Mouse (Mus musculus) liver, embryonic 16.5 days (tissue): Measurements from ENCODE around the gene Zbtb17. TPM values are rescaled to one million over a fixed set of nuclear protein-coding genes. Genes with fewer than 3 reads are reported as not detected.

ENCODE experiments used
- ATAC-seq: fragments of 200-750 bp; cut with Nextera tagmentation; 2 replicates; pipeline ENCODE4 v1.8.0; 2017; ENCODE audit warnings: low read depth, mild to moderate bottlenecking, moderate number of reproducible peaks, moderate library complexity
- H3K27ac ChIP-seq: fragments of 300-500 bp; sonication (generic); 2 replicates; pipeline ENCODE4 v1.5.1; 2014; ENCODE audit warnings: mild to moderate bottlenecking, low read length
- H3K27me3 ChIP-seq: fragments of 300-500 bp; sonication (generic); 2 replicates; pipeline ENCODE4 v1.6.1; 2014; ENCODE audit warnings: low read depth, low read length, mixed read lengths; ENCODE audit not compliant: control insufficient read depth, insufficient read depth
- H3K36me3 ChIP-seq: fragments of 300-500 bp; sonication (generic); 2 replicates; pipeline ENCODE4 v1.6.1; 2014; ENCODE audit warnings: mild to moderate bottlenecking; ENCODE audit not compliant: control insufficient read depth, insufficient read depth
- H3K4me1 ChIP-seq: fragments of 300-500 bp; sonication (generic); 2 replicates; pipeline ENCODE4 v1.6.1; 2014; ENCODE audit warnings: low read depth, low read length, mixed read lengths; ENCODE audit not compliant: control insufficient read depth
- H3K4me2 ChIP-seq: fragments of 300-500 bp; sonication (generic); 2 replicates; pipeline ENCODE4 v1.6.1; 2014; ENCODE audit warnings: low read depth, low read length, mixed read lengths
- H3K4me3 ChIP-seq: fragments of 300-500 bp; sonication (generic); 2 replicates; pipeline ENCODE4 v1.5.1; 2014; ENCODE audit warnings: low read depth, mild to moderate bottlenecking, low read length
- H3K9ac ChIP-seq: fragments of 300-500 bp; sonication (generic); 2 replicates; pipeline ENCODE4 v1.6.1; 2014; ENCODE audit warnings: low read depth, low read length
- H3K9me3 ChIP-seq: fragments of 300-500 bp; sonication (generic); replicated peaks from 2 replicates; pipeline ENCODE4 v1.6.1; 2016; ENCODE audit warnings: low read length; ENCODE audit not compliant: control insufficient read depth
- WGBS: fragments of 180-500 bp; shearing (Covaris S2); extraction: QIAGEN DNeasy Blood & Tissue Kit; methylation state at CpG from one replicate; pipeline ENCODE4 v1.1.7; 2014; ENCODE audit not compliant: insufficient replicate concordance; 5-methylcytosine and 5-hydroxymethylcytosine counted together
- polyA plus RNA-seq: library from polyadenylated mRNA; unstranded; fragments of >200 nt; fragmentation: Nextera tagmentation; extraction: Ambion mirVana; gene quantifications from 2 replicates; pipeline ENCODE4 v1.2.1, GENCODE M21; 2015

The Zbtb17 gene
- polyA plus RNA-seq, 1 experiment from 2014 or later, result 6.6 TPM

DNA sequence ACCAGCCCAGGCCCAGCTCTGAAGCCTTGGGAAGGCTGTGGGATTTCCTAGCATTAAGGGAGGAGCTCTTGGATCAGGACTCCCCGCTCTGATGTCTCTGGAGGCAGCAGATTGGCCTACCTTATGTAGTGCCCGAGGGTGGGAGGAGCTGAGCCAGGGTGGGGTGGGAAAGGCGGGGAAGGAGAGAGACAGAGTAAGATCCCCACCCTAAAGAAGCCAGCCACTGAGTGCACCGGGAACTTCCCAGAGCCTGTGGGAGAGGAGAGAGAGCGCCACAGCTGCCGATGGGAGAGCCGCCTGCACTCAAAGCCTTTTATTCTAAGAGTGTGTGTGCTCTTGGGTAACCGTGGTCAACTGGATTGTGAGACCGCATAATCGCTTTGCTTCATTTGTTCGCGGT is 16.6 kb downstream of the Zbtb17 start:
- Histone ChIP-seq H3K4me2 (no peak overlapping the region), H3K4me1 (no peaks in the 10 kb centered on the region; the same call in 1 of the 2 replicates), H3K36me3 (peaks cover 21% of the 10 kb centered on the region), H3K27ac (no peak overlapping the region), H3K9ac (no peak overlapping the region), H3K9me3 (no peaks in the 10 kb centered on the region), H3K27me3 (no peaks in the 10 kb centered on the region), H3K4me3 (no peak overlapping the region)
- 70% methylated on average over 12 of the region's 12 CpGs for WGBS
- no peak for ATAC-seq

DNA sequence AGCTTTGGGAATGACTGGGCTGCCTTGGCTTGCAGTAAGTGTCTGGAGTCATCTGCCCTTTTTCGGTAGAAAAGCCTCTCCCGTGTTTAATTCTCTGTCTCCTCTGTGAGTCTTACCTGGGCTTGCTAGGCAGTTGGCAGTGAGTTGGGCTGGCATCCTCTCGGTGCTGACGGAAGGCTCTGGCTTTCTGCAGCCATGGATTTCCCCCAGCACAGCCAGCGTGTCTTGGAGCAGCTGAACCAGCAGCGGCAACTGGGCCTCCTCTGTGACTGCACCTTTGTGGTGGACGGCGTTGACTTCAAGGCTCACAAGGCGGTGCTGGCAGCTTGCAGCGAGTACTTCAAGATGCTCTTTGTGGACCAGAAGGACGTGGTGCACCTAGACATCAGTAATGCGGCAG is 17.1 kb downstream of the Zbtb17 start:
- H3K27me3 ChIP-seq, result no peaks in the 10 kb centered on the region
- WGBS, result 77% methylated on average over 12 of the region's 12 CpGs
- no peak overlapping the region for H3K4me3 ChIP-seq
- no peak overlapping the region for H3K9ac ChIP-seq
- no peaks in the 10 kb centered on the region; the same call in 1 of the 2 replicates for H3K4me1 ChIP-seq
- no peak for ATAC-seq
- H3K9me3 ChIP-seq, result no peaks in the 10 kb centered on the region
- no peak overlapping the region for H3K4me2 ChIP-seq
- no peak overlapping the region for H3K27ac ChIP-seq
- H3K36me3 ChIP-seq, result peaks cover 26% of the 10 kb centered on the region

DNA sequence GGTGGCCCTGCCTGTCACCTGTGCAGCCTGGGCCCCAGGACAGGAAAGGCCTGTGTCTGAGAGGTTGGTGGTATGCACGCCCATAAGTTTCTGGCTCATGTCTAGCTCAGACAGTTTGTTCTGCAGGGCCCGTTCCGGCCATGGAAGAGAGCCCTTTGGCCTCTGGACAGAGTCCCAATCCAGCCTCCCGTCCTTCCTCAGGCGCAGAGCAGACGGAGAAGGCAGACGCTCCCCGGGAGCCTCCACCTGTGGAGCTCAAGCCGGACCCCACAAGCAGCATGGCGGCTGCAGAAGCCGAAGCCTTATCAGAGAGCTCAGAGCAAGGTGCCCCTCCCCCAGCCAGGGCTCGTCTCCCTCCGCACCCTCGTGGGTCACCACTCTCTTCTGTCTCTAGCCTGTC is 19.0 kb downstream of the Zbtb17 start:
- H3K9ac ChIP-seq, result no peak overlapping the region
- H3K27me3 ChIP-seq, result no peaks in the 10 kb centered on the region
- ATAC-seq, result no peak
- no peak overlapping the region for H3K27ac ChIP-seq
- H3K4me3 ChIP-seq, result no peak overlapping the region
- H3K4me1 ChIP-seq, result no peaks in the 10 kb centered on the region; the same call in 1 of the 2 replicates
- no peak overlapping the region for H3K4me2 ChIP-seq
- H3K36me3 ChIP-seq, result peaks cover 36% of the 10 kb centered on the region
- WGBS, result 76% methylated on average over 14 of the region's 14 CpGs
- no peaks in the 10 kb centered on the region for H3K9me3 ChIP-seq

DNA sequence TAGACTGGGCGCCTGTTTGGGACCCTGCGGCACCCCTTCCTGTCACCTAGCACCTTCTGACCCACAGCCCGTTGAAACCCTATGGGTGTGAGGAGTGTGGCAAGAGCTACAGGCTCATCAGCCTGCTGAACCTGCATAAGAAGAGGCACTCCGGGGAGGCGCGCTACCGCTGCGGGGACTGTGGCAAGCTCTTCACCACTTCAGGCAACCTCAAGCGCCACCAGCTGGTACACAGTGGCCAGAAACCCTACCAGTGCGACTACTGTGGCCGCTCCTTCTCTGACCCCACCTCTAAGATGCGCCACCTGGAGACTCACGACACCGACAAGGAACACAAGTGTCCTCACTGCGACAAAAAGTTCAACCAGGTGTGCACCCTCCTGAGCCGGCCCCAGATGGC is 20.3 kb downstream of the Zbtb17 start:
- Histone ChIP-seq H3K9me3 (no peaks in the 10 kb centered on the region), H3K36me3 (peaks cover 48% of the 10 kb centered on the region), H3K27ac (no peak overlapping the region), H3K9ac (no peak overlapping the region), H3K4me3 (no peak overlapping the region), H3K4me1 (no peaks in the 10 kb centered on the region; the same call in 1 of the 2 replicates), H3K27me3 (no peaks in the 10 kb centered on the region), H3K4me2 (no peak overlapping the region)
- no peak for ATAC-seq
- WGBS, result 80% methylated on average over 16 of the region's 16 CpGs

DNA sequence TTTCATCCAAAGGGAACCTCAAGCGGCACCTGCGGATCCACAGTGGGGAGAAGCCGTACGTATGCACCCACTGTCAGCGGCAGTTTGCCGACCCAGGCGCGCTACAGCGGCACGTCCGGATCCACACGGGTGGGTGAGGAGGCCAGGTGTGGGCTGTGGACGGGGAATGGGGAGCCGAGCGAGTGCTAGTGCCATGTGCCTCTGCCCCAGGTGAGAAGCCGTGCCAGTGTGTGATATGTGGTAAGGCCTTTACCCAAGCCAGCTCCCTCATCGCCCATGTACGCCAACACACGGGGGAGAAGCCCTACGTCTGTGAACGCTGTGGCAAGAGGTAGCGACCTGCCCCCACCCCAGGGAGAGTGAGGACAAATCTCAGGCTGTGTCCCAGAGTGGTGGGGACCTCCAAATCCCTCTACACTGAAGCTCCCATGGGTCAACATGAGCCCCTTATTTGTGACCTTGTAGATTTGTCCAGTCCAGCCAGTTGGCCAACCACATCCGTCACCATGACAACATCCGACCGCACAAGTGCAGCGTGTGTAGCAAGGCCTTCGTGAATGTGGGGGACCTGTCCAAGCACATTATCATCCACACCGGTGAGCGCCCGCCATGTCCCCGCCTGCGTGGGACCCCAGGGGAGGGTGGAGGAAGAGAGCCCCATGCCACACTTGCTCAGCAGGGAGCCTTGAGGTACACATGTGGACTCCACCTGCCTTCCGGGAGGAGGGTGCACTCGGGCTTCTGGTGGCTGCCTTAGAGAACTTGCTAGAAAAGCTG is 21.2 kb downstream of the Zbtb17 start:
- ATAC-seq, result no peak
- Histone ChIP-seq H3K27ac (no peak overlapping the region), H3K27me3 (no peaks in the 10 kb centered on the region), H3K4me1 (no peaks in the 10 kb centered on the region; the same call in 1 of the 2 replicates), H3K9ac (no peak overlapping the region), H3K4me3 (no peak overlapping the region), H3K4me2 (no peak overlapping the region), H3K36me3 (peaks cover 50% of the 10 kb centered on the region), H3K9me3 (no peaks in the 10 kb centered on the region)
- 90% methylated on average over 34 of the region's 34 CpGs for WGBS

- no peaks in the 10 kb centered on the region for H3K27me3 ChIP-seq
- 79% methylated on average over 16 of the region's 16 CpGs for WGBS
- peaks cover 53% of the 10 kb centered on the region for H3K36me3 ChIP-seq
- no peak overlapping the region for H3K4me3 ChIP-seq
- H3K27ac ChIP-seq, result no peak overlapping the region
- no peaks in the 10 kb centered on the region for H3K4me1 ChIP-seq
- no peak for ATAC-seq
- H3K4me2 ChIP-seq, result no peak overlapping the region
- H3K9me3 ChIP-seq, result no peaks in the 10 kb centered on the region; the same call in 1 of the 2 replicates
- H3K9ac ChIP-seq, result no peak overlapping the region
Observed at GRCm38 (mm10) chr4:141466289-141466795, 21.9 kb downstream of the Zbtb17 start.

DNA sequence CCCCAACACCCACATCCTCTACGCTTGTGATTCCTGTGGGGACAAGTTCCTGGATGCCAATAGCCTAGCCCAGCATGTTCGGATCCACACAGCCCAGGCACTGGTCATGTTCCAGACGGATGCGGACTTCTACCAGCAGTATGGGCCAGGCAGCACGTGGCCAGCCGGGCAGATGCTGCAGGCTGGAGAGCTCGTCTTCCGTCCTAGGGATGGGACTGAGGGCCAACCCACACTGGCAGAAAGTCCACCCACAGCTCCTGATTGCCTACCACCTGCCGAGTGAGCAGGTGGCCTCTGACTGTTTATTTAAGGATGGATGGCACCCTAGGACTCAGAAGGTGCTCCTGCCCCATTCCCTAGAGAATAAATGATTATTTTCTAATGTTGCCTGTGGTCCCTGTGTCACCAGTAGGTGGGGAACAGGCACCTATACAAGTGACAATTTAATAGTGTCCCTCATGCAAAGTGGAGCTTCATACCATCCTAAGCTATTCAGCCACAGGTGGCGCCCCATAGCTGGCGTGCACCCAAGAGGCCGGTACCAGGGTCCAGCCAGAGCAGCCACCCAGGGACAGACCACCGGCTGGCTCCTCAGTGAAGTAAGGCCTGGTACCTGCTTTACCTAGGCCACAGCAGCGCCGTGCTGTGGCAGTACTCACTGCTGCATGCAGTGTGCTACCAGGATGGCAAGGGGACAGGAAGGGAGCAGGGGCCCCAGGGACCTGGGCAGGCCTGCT is 22.6 kb downstream of the Zbtb17 start:
- Histone ChIP-seq H3K4me2 (no peak overlapping the region), H3K4me1 (no peaks in the 10 kb centered on the region), H3K27me3 (no peaks in the 10 kb centered on the region), H3K36me3 (peaks cover 60% of the 10 kb centered on the region), H3K9ac (no peak overlapping the region), H3K9me3 (no peaks in the 10 kb centered on the region; the same call in 1 of the 2 replicates), H3K27ac (no peak overlapping the region), H3K4me3 (no peak overlapping the region)
- WGBS, result 84% methylated on average over 15 of the region's 15 CpGs
- ATAC-seq, result no peak

- H3K36me3 ChIP-seq, result peaks cover 66% of the 10 kb centered on the region
- H3K4me1 ChIP-seq, result no peaks in the 10 kb centered on the region
- no peak overlapping the region for H3K4me3 ChIP-seq
- whole genome bisulfite sequencing, result 79% methylated on average over 6 of the region's 6 CpGs
- no peak overlapping the region for H3K27ac ChIP-seq
- ATAC-seq, result no peak
- H3K27me3 ChIP-seq, result no peaks in the 10 kb centered on the region
- H3K9me3 ChIP-seq, result no peaks in the 10 kb centered on the region; the same call in 1 of the 2 replicates
- H3K4me2 ChIP-seq, result no peak overlapping the region
- H3K9ac ChIP-seq, result no peak overlapping the region
Observed at GRCm38 (mm10) chr4:141467581-141467927, 23.1 kb downstream of the Zbtb17 start.

- Histone ChIP-seq H3K27me3 (no peaks in the 10 kb centered on the region), H3K4me2 (no peak overlapping the region), H3K27ac (no peak overlapping the region), H3K9me3 (no peaks in the 10 kb centered on the region; the same call in 1 of the 2 replicates), H3K4me1 (no peaks in the 10 kb centered on the region), H3K36me3 (peaks cover 76% of the 10 kb centered on the region), H3K4me3 (no peak overlapping the region), H3K9ac (no peak overlapping the region)
- no peak for ATAC-seq
- WGBS, result 67% methylated on average over 10 of the region's 10 CpGs
Observed at GRCm38 (mm10) chr4:141468576-141468975, 24.1 kb downstream of the Zbtb17 start.
